Mouse (Mus musculus) limb, embryonic 15.5 days (tissue): ENCODE results near the gene Garnl3. TPM values are rescaled to one million over a fixed set of nuclear protein-coding genes. Genes with fewer than 3 reads are reported as not detected.

Source experiments
- ATAC-seq: fragments of 200-750 bp; cut with Nextera tagmentation; 2 replicates; pipeline ENCODE4 v1.8.0; 2017; ENCODE audit warnings: low read depth, moderate TSS enrichment; ENCODE audit not compliant: insufficient number of reproducible peaks, low FRiP score, low TSS enrichment
- H3K27ac ChIP-seq: fragments of 300-500 bp; sonication (generic); 2 replicates; pipeline ENCODE4 v1.5.1; 2015; ENCODE audit warnings: moderate library complexity, mild to moderate bottlenecking, inconsistent platforms
- H3K27me3 ChIP-seq: fragments of 300-500 bp; sonication (generic); 2 replicates; pipeline ENCODE4 v1.6.1; 2015; ENCODE audit warnings: inconsistent platforms
- H3K36me3 ChIP-seq: fragments of 300-500 bp; sonication (generic); 2 replicates; pipeline ENCODE4 v1.6.1; 2015; ENCODE audit warnings: inconsistent platforms
- H3K4me1 ChIP-seq: fragments of 300-500 bp; sonication (generic); 2 replicates; pipeline ENCODE4 v1.6.1; 2015; ENCODE audit warnings: inconsistent platforms
- H3K4me2 ChIP-seq: fragments of 300-500 bp; sonication (generic); 2 replicates; pipeline ENCODE4 v1.6.1; 2015; ENCODE audit warnings: mild to moderate bottlenecking, inconsistent platforms
- H3K4me3 ChIP-seq: fragments of 300-500 bp; sonication (generic); 2 replicates; pipeline ENCODE4 v1.5.1; 2015; ENCODE audit warnings: mild to moderate bottlenecking, inconsistent platforms
- H3K9ac ChIP-seq: fragments of 300-500 bp; sonication (generic); 2 replicates; pipeline ENCODE4 v1.6.1; 2015; ENCODE audit warnings: inconsistent platforms
- H3K9me3 ChIP-seq: fragments of 300-500 bp; sonication (generic); 2 replicates; pipeline ENCODE4 v1.6.1; 2016; ENCODE audit warnings: inconsistent platforms
- WGBS: fragments of 180-500 bp; shearing (Covaris S2); methylation state at CpG from one replicate; pipeline ENCODE4 v1.1.7; 2015; 5-methylcytosine and 5-hydroxymethylcytosine counted together
- polyA plus RNA-seq: library from polyadenylated mRNA; unstranded; fragments of >200 nt; fragmentation: Nextera tagmentation; extraction: Ambion mirVana; gene quantifications from 2 replicates; pipeline ENCODE4 v1.2.1, GENCODE M21; 2015

The Garnl3 gene
- polyA plus RNA-seq, 1 experiment from 2014 or later = 8.8 TPM

DNA sequence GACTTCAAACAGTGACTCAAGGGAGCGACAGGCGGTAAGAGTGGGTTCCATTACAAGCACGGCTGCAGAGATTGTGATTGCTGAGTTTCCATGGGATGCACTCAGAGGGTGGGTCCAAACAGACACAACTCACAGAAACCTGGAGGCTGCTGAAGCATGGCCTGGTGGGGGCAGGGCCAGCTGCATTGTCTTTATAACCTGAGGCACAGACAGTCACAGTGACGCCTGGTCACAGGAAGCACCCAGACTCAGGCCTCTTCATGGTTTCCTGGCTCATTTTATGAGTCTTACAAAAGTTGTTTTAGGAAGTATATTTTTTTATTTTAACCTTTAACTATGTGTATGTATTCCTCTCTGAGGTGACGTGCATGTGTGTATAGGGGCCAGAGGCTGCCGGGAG, 38.0 kb upstream of the Garnl3 start:
- no peak for ATAC-seq
- Histone ChIP-seq H3K9ac (no peak overlapping the region), H3K9me3 (no peaks in the 10 kb centered on the region), H3K27me3 (no peaks in the 10 kb centered on the region; the same call in 1 of the 2 replicates), H3K4me1 (peaks cover 33% of the 10 kb centered on the region), H3K4me3 (no peak overlapping the region), H3K27ac (no peak overlapping the region), H3K36me3 (0 out of 2 replicates have a peak, but pooled peaks cover 3% of the 10 kb centered on the region), H3K4me2 (no peak overlapping the region)
- 63% methylated on average over 6 of the region's 6 CpGs for WGBS

DNA sequence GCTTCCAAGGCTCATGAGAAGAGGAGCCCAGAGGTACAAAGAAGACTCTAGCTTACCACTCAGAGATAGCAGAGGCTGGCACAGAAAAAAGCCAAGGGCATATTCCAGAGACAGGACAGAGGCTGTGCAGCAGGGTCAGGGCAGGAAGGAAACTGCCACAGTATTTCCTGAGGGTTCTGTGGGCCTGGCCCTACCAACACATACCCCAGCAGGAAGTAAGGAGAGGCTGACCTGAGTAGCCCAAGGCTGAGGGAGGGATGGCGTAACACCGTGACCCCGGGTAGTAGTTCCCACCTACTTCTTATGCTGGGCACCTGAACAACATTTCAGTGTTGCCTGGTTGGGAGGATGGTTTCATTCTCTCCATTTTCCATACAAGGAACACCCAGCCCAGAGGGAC, 35.6 kb upstream of the Garnl3 start:
- Histone ChIP-seq H3K4me2 (no peak overlapping the region), H3K27me3 (peaks cover 7% of the 10 kb centered on the region; the same call in 1 of the 2 replicates), H3K27ac (no peak overlapping the region), H3K4me1 (peaks cover 38% of the 10 kb centered on the region), H3K4me3 (no peak overlapping the region), H3K9ac (no peak overlapping the region), H3K36me3 (0 out of 2 replicates have a peak, but pooled peaks cover 3% of the 10 kb centered on the region), H3K9me3 (no peaks in the 10 kb centered on the region)
- no peak for ATAC-seq
- WGBS = 87% methylated on average over 3 of the region's 3 CpGs

DNA sequence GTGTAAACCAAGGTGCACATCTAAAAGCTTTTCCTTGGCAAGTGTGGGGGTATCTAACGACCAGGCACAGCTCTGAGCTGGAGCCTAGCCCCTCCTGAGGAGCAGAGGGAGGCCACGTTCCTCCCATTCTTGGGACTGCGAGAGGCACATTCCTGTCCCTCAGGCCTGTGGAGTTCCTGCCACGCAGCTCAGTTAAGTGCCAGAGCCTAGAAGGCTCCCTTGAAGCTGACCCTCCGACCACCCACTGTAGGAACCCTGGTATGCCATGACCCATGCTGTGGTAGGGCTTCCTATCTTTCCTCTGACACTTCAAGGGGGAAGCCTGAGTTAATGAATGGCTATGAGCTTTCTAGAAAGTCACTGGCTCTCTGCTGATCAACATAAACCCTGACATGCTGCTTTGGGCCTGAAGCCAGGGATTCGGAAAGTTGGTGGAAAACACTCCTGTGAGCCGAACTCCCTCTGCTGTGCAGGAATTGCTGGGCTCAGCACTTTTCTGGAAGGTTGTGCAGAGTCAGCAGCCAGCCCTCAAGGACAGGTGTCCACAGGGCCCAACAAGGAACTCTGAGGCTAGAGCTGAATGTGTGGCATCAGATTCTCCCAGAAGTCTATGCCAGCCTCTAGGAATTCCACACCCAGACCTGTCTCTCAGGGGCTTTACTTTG, 34.4 kb upstream of the Garnl3 start:
- 14% methylated on average over 7 of the region's 7 CpGs for WGBS
- H3K4me3 ChIP-seq = no peak overlapping the region
- ATAC-seq = peak; percentile 28
- peak overlapping the region; percentile 79 for H3K27ac ChIP-seq
- H3K36me3 ChIP-seq = 0 out of 2 replicates have a peak, but pooled peaks cover 3% of the 10 kb centered on the region
- H3K9ac ChIP-seq = no peak overlapping the region
- no peak overlapping the region for H3K4me2 ChIP-seq
- peaks cover 49% of the 10 kb centered on the region for H3K4me1 ChIP-seq
- H3K27me3 ChIP-seq = peaks cover 7% of the 10 kb centered on the region; the same call in 1 of the 2 replicates
- no peaks in the 10 kb centered on the region for H3K9me3 ChIP-seq

DNA sequence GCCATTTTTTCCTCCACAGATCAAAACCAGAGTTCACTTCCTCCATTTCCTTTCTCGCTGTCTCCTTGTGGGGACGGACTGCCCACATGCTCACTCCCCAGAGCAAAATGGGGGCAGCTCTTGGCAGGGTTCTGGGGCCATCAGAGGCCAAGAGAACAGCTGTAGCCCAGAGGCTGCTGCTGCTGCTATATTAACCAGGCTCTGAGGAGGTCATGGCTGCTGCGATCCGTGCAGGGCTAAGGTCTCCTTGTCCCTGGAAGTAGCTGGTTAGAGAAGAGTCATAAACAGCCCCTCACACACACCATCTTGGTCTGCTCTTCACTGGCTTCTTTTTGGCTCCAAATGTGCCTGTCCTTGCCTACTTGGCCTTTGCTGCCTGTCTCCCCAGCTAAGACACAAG, 33.8 kb upstream of the Garnl3 start:
- Histone ChIP-seq H3K36me3 (0 out of 2 replicates have a peak, but pooled peaks cover 3% of the 10 kb centered on the region), H3K4me3 (no peak overlapping the region), H3K4me1 (peaks cover 50% of the 10 kb centered on the region), H3K9me3 (no peaks in the 10 kb centered on the region), H3K9ac (no peak overlapping the region), H3K27ac (peak overlapping the region; percentile 79), H3K4me2 (no peak overlapping the region), H3K27me3 (peaks cover 7% of the 10 kb centered on the region; the same call in 1 of the 2 replicates)
- 41% methylated on average over 4 of the region's 4 CpGs for WGBS
- ATAC-seq = no peak

DNA sequence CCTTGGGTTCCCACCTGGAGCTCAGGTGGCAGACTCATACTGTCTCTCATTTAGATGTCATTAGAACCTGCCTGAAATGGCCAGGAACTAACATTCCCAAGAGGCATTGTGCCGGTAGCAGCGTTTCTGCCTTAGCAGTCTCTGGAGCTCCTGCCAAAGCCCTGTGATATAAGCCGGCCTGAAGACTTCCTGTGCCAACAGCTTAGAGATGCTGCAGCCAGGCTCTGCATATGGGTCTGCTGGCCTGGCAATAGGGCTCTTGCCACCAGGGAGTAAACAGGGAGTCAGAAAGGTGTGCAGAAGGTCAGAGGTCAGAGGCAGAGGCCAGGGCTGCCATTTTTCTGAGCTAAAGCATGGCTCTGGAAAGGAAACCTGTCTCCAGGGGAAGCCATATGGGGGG, 33.2 kb upstream of the Garnl3 start:
- Histone ChIP-seq H3K27ac (0 out of 2 replicates have a peak overlapping the region, but pooled peaks have one; percentile 79), H3K4me2 (no peak overlapping the region), H3K9ac (no peak overlapping the region), H3K4me3 (no peak overlapping the region), H3K9me3 (no peaks in the 10 kb centered on the region), H3K4me1 (peaks cover 56% of the 10 kb centered on the region), H3K27me3 (peaks cover 7% of the 10 kb centered on the region; the same call in 1 of the 2 replicates), H3K36me3 (0 out of 2 replicates have a peak, but pooled peaks cover 3% of the 10 kb centered on the region)
- ATAC-seq = no peak
- WGBS = 42% methylated on average over 3 of the region's 3 CpGs

DNA sequence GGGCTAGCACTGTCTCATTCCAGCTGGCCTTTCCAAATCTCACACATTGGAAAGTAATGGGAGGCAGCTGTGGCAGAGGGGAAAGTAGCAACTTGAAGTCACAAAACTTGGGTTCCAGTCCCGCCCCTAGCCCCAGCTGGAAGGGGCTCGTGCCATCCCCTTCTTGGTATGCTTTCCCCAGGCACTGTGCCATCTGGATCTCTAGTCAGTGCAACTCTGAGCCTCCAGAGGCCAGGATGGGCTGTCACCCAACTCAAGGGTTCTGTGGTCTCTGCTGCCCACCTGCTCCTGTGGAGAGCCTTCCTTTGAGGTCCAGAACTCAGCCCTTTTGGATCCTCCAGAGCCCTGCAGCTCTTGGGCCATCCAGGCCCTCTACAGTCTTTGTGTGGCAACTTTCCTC, 30.7 kb upstream of the Garnl3 start:
- no peaks in the 10 kb centered on the region for H3K36me3 ChIP-seq
- no peak overlapping the region for H3K4me2 ChIP-seq
- H3K9me3 ChIP-seq = no peaks in the 10 kb centered on the region
- H3K27me3 ChIP-seq = peaks cover 7% of the 10 kb centered on the region; the same call in 1 of the 2 replicates
- no peak overlapping the region for H3K27ac ChIP-seq
- no peak overlapping the region for H3K9ac ChIP-seq
- 53% methylated on average over 2 of the region's 2 CpGs for WGBS
- peaks cover 71% of the 10 kb centered on the region for H3K4me1 ChIP-seq
- H3K4me3 ChIP-seq = no peak overlapping the region
- no peak for ATAC-seq

DNA sequence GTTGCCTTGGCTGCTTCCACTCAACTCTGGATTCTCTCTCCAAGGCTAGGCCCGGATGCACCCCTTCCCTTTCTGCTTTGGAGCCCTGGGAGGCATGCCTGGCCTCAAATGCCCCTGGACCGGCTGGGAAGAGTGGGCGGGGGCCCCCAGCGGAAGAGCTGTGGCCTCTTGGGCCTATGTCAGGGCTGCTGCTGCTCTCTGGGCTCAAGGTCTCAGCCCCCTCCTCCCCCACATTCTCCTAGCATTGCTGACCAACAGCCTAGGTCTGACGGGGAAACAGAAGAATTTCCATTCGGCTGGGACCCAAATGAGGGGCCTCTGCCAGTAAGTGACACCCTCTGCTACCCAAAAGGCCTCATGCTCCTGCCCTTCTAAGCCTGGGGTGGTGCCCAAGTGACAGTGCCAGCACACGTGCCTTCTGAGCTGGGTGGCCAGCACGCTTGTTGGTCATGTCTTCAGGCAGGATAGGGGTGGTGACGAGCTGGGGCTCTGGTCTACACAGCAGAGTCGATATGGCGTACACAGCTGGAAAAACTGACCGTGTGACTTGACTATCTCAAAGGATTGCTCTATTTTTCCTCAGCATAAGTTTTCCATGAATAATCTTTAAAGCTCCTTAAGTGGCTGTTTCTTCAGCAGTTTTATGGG, 29.0 kb upstream of the Garnl3 start:
- Histone ChIP-seq H3K4me3 (no peak overlapping the region), H3K4me1 (peaks cover 58% of the 10 kb centered on the region), H3K4me2 (no peak overlapping the region), H3K9ac (no peak overlapping the region), H3K27me3 (peaks cover 7% of the 10 kb centered on the region; the same call in 1 of the 2 replicates), H3K36me3 (no peaks in the 10 kb centered on the region), H3K9me3 (no peaks in the 10 kb centered on the region), H3K27ac (peak overlapping the region; percentile 90)
- ATAC-seq = peak; percentile 45; the same call in 1 of the 2 replicates
- WGBS = 41% methylated on average over 12 of the region's 12 CpGs

DNA sequence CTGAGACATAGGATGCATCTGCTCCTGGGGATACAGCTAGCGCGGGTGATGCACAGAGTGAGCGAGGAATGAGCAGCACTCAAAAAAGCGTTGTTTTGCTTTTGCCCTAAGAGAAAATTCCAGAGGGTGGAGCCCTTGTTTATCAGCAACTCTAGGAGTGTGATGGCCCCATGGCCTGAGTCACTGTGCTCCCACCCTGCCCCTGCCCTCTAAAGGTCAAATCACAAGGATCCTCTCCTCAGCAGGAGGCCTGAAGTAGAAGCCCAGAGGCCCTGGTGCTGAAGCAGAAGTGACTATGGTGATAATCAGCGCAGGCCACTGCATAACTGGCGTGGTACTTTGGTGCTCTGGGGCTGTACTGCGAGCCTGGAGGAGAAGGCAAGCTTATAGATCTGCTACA, 28.1 kb upstream of the Garnl3 start:
- Histone ChIP-seq H3K36me3 (no peaks in the 10 kb centered on the region), H3K4me3 (no peak overlapping the region), H3K4me2 (no peak overlapping the region), H3K4me1 (peaks cover 51% of the 10 kb centered on the region), H3K9ac (no peak overlapping the region), H3K27me3 (peaks cover 7% of the 10 kb centered on the region; the same call in 1 of the 2 replicates), H3K27ac (peak overlapping the region; percentile 90), H3K9me3 (no peaks in the 10 kb centered on the region)
- 78% methylated on average over 7 of the region's 7 CpGs for WGBS
- ATAC-seq = no peak

DNA sequence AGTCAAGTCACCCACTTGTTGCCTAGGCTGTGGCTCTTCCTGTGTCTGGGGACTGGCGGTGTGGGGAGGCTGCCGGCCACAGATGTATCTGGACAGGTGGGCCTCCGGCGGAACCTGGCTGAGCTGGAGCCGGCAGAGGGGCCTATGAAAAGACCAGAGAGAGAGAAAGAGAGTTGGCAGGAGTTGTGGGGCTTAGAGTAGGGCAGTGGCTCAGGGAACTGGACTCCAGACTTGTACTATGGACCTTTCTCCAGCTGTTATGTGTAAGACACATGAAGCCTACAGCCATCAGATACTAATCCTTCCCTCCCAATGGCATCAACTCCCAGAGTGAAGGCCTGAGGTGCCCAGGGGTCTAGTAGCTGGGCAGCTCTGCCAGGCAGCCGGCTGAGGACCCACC, 27.4 kb upstream of the Garnl3 start:
- Histone ChIP-seq H3K4me1 (peaks cover 44% of the 10 kb centered on the region), H3K4me3 (no peak overlapping the region), H3K27ac (no peak overlapping the region), H3K36me3 (no peaks in the 10 kb centered on the region), H3K27me3 (peaks cover 3% of the 10 kb centered on the region; the same call in 1 of the 2 replicates), H3K4me2 (no peak overlapping the region), H3K9ac (no peak overlapping the region), H3K9me3 (no peaks in the 10 kb centered on the region)
- 76% methylated on average over 6 of the region's 6 CpGs for WGBS
- ATAC-seq = no peak

DNA sequence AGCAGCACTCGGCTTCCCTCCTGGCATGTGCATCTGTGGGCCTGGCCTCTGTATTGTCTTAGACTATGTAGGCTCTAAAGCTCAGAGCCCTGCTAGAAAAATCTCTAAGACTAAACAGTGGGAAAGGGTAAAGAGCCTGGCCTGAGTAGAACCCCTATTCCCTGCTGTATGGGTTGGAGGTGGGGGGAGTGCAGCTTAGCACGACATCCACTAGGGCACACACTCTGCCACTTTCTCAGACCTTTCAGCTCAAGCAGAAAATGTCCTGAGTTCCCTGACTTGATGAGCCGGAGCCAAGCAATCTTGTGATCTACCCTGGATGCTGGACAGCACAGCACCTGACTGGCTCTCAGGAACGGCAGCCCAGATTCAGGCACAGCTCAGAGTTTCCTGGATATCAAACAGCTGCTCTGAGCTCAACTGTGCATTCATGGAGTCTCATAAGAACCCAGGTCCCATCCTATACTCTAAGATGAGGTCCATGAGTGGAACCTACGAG, 24.9 kb upstream of the Garnl3 start:
- Histone ChIP-seq H3K36me3 (no peaks in the 10 kb centered on the region), H3K27me3 (no peaks in the 10 kb centered on the region), H3K9me3 (no peaks in the 10 kb centered on the region), H3K27ac (no peak overlapping the region), H3K4me3 (no peak overlapping the region), H3K9ac (no peak overlapping the region), H3K4me2 (no peak overlapping the region), H3K4me1 (peaks cover 31% of the 10 kb centered on the region)
- ATAC-seq = no peak
- 76% methylated on average over 5 of the region's 5 CpGs for WGBS

DNA sequence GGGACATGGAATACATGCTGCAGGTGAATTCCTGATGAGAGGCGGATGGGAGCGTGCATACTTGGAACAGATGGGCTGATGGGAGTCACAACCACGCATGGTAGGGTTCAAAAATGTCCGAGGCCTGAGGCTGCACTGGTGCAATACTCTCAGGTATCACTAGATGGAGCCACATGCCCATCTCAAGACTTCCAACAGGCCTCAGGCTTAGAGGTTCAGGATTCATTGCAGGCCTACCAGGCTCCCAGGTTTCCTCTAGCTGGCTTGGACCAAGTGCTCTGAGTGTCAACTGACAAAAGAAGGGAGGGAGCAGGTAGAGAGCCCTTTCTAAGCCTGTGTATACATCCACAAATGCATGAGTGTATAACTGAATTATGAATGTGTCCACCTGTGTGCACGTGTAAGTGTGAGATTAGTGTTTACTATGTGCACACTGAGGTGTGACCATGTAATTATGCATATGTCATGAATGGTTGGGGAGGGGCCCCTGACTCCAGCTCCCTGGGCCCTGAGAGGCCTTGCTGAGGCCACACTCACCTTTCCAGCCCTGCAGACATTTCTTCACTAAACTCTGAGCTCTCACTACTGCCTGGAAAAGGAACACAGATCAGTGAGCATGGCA, 23.4 kb upstream of the Garnl3 start:
- Histone ChIP-seq H3K9ac (no peak overlapping the region), H3K9me3 (no peaks in the 10 kb centered on the region), H3K27ac (no peak overlapping the region), H3K27me3 (no peaks in the 10 kb centered on the region), H3K36me3 (no peaks in the 10 kb centered on the region), H3K4me3 (no peak overlapping the region), H3K4me2 (no peak overlapping the region), H3K4me1 (peaks cover 17% of the 10 kb centered on the region)
- ATAC-seq = no peak
- WGBS = 22% methylated on average over 5 of the region's 5 CpGs

DNA sequence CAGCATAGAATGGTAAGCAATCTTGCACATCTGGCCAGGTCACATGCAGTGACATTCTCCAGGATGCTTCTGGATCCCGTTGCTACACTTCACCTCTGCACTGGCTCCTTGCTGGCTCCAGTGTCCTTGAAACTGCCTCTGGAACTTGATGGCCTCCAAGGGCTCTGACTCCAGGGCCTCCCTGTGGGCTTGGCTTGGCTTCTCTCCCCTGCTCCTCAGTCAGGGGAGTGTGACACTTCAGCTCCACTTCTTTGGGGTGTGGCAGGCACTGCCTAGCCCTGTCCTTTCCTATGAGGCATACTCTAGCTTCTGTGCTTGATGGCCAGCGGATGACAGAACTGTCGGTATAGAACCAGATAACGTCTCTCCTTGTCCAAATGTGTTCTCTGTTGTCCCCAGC, 15.5 kb upstream of the Garnl3 start:
- WGBS = 75% methylated on average over 4 of the region's 4 CpGs
- no peak for ATAC-seq
- Histone ChIP-seq H3K4me2 (no peak overlapping the region), H3K27me3 (no peaks in the 10 kb centered on the region), H3K27ac (no peak overlapping the region), H3K4me3 (no peak overlapping the region), H3K9ac (no peak overlapping the region), H3K36me3 (no peaks in the 10 kb centered on the region), H3K4me1 (no peaks in the 10 kb centered on the region), H3K9me3 (no peaks in the 10 kb centered on the region)
